Mouse (Mus musculus): ENCODE data around the gene Stil. TPM values are rescaled to one million over a fixed set of nuclear protein-coding genes. Genes with fewer than 3 reads are reported as not detected.

Gene Stil
- polyA plus RNA-seq, 1 experiment from 2014 or later: 15.7 TPM

DNA sequence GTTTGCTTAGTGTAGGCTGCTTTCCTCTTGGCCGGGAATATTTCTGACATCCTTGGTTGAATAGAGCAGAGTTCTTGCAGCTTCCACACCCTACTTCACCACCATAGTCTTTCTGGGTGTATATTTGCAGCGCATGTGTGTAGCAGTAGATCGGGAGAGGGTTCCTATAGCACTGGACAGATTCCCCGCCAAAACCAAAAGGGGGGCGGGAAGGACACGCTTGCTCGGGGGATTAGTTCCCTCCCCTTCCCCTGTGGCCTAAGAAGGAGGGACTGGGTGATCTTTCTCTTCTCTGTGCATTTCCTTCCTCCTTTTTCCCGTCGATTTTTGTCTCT lies 62.5 kb downstream of the Stil start:
- 0 out of 2 replicates have a peak, but pooled peaks have one; percentile 3 for ATAC-seq (ENCODE audit: low FRiP score, low read depth)
- Histone ChIP-seq H3K27me3 (peaks cover 96% of the 10 kb centered on the region), H3K27ac (replicated peaks) (peak overlapping the region; percentile 44), H3K4me3 (peak overlapping the region; percentile 51), H3K36me3 (no peaks in the 10 kb centered on the region), H3K9ac (replicated peaks) (peak overlapping the region; percentile 62; the same call in 1 of the 2 replicates), H3K9me3 (no peaks in the 10 kb centered on the region), H3K4me2 (replicated peaks) (peak overlapping the region; percentile 85), H3K4me1 (peaks cover 15% of the 10 kb centered on the region)
- 2% methylated on average over 9 of the region's 9 CpGs for WGBS

DNA sequence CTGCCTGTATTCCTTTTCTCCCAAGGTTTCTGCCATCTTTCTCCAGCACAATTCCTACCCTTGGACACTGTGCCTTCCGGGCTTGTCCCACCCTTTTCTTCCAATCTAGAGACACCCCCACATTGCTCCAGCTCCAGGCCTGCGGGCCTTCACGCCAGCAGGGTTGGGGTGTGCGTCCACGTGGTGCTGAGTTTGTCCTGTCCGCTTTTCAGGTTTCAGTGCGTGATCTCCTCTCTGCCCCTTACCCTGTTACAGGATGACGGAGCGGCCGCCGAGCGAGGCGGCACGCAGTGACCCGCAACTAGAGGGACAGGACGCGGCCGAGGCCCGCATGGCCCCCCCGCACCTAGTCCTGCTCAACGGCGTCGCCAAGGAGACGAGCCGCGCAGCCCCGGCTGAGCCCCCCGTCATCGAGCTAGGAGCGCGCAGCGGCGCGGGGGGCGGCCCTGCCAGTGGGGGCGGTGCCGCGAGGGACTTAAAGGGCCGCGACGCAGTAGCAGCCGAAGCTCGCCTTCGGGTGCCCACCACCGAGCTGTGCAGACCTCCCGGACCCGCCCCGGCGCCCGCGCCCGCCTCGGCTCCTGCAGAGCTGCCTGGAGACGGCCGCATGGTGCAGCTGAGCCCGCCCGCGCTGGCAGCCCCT lies 63.0 kb downstream of the Stil start:
- Histone ChIP-seq H3K27ac (replicated peaks) (peak overlapping the region; percentile 44), H3K4me2 (replicated peaks) (peak overlapping the region; percentile 85), H3K9me3 (no peaks in the 10 kb centered on the region), H3K4me3 (peak overlapping the region; percentile 51), H3K36me3 (no peaks in the 10 kb centered on the region), H3K4me1 (peaks cover 14% of the 10 kb centered on the region), H3K9ac (replicated peaks) (peak overlapping the region; percentile 62), H3K27me3 (peaks cover 94% of the 10 kb centered on the region)
- peak; percentile 84 for ATAC-seq (ENCODE audit: low FRiP score, low read depth)
- under 1% methylated on average over 56 of the region's 58 CpGs for WGBS

DNA sequence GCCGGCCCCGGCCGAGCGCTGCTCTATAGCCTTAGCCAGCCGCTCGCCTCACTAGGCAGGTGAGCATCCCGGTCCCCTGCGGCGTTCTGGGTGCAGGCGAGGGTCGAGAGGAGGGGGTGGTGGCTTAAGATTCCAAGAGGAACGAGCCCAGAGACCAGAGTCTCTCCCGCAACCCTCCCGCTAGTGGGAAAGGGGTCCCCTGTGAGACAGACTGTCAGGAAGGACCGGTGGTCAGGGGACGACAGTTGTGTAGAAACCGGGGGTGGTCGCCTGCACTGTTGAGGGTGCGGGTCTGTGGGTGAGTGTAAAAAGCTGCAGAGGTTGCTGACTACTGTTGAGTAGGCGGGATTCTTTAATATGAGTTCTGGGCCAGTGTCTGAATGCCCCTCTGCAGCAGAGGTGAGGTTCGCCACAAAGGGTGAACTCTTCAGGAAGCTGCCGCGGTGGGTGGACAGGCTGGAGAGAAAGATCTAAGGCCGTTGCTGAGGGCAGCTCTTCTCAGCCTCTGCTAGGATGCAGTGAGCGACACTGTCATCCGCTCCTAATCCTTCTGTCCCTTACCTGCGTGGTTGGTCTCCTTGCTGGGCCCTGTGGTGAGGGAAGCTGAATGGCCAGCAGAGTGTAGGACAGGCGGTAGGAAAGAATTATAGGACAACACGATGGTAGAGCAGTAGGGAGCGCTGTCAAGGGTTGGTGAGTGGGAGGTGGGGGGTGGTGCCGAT lies 63.7 kb downstream of the Stil start:
- Histone ChIP-seq H3K4me3 (peak overlapping the region; percentile 51), H3K9ac (replicated peaks) (peak overlapping the region; percentile 62), H3K27me3 (peaks cover 96% of the 10 kb centered on the region), H3K9me3 (no peaks in the 10 kb centered on the region), H3K27ac (replicated peaks) (peak overlapping the region; percentile 44; the same call in 1 of the 2 replicates), H3K4me1 (peaks cover 14% of the 10 kb centered on the region), H3K36me3 (no peaks in the 10 kb centered on the region), H3K4me2 (replicated peaks) (peak overlapping the region; percentile 85)
- WGBS: under 1% methylated on average over 30 of the region's 31 CpGs
- peak; percentile 0; the same call in 1 of the 2 replicates for ATAC-seq (ENCODE audit: low FRiP score, low read depth)

DNA sequence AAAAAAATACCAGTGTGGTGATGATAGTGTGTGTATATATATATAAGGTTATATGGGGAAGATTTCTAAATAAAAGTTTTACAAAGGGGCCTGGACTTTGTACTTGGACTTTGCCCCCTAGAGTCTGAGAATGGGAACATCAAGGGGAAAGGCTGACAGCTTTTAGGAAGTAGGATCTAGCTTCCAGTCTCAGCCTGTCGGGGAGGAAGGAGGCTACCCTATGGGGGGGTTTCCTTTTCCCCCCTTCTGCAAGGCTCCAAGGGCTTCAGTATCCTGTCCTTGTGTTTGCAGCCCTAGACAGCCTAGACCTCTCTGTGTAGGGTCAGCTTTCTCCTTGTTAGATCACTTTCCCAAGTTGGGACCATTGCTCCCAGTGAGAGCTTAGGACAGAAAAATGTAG lies 71.7 kb downstream of the Stil start:
- no peaks in the 10 kb centered on the region for H3K36me3 ChIP-seq
- H3K9ac ChIP-seq (replicated peaks): no peak overlapping the region
- H3K27ac ChIP-seq (replicated peaks): no peak overlapping the region
- H3K4me3 ChIP-seq: no peak overlapping the region
- ATAC-seq (ENCODE audit: low FRiP score, low read depth): no peak
- H3K4me2 ChIP-seq (replicated peaks): no peak overlapping the region
- H3K27me3 ChIP-seq: peaks cover 23% of the 10 kb centered on the region
- no peaks in the 10 kb centered on the region for H3K4me1 ChIP-seq
- WGBS: 36% methylated on average over 1 of the region's 1 CpGs
- H3K9me3 ChIP-seq: no peaks in the 10 kb centered on the region

DNA sequence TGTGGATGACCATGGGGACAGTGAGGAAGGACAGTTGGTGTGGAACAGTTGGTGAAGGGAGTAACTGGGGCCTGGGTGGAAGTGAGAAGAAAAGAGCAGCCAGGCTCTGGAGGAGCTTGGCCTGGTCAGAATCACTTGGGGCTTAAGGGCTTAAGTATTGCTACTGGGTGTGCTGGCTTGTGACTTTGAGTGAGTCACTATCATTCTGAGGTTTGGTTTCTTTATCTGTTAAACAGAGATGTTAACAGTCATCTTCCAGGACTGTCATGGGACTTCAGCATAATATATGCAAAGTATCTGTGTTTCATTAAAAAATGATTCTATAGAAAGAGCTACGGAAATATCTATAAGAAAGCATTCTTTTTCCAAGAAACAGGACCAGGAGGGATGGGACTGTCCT lies 74.8 kb downstream of the Stil start:
- WGBS: 88% methylated on average over 1 of the region's 1 CpGs
- peaks cover 9% of the 10 kb centered on the region; the same call in 1 of the 2 replicates for H3K27me3 ChIP-seq
- ATAC-seq (ENCODE audit: low FRiP score, low read depth): no peak
- H3K4me2 ChIP-seq (replicated peaks): no peak overlapping the region
- H3K4me3 ChIP-seq: no peak overlapping the region
- no peak overlapping the region for H3K27ac ChIP-seq (replicated peaks)
- no peaks in the 10 kb centered on the region for H3K9me3 ChIP-seq
- H3K36me3 ChIP-seq: no peaks in the 10 kb centered on the region
- H3K9ac ChIP-seq (replicated peaks): no peak overlapping the region
- peaks cover 16% of the 10 kb centered on the region for H3K4me1 ChIP-seq

DNA sequence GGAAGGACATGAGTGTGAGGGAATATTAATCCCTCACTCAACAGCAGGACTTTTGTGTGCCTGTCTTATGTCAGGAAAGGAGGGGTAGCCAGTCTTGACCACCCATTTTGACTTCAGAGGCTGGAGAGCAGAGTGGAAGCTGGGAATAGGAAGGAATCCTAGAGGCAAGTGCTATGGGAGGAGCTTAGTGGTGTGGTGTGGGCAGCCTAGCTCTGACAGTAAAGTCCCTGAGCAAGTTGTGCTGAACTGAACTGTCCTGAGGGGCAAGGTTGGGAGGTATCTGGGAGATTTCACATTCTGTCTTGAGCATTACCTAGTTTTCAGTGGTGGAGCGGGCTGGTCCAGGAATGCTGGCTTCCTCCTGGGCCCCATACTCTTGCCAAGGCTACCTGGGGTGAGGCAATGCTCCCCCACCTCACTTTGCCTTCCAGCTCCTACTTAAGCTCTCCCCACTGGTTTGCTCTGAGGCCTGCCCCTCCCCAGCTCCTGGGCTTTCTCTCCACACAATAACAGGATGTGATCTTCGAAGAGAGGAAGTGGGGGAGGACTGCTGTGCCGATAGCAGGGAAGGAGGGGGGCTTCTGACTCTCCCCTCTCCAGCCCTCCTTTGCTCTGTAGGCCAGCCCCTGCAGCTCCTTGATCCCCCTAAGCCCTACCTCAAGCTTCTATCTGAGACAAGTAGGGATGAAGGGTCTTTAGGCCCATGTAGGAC lies 75.4 kb downstream of the Stil start:
- Histone ChIP-seq H3K4me2 (replicated peaks) (no peak overlapping the region), H3K9me3 (no peaks in the 10 kb centered on the region), H3K36me3 (no peaks in the 10 kb centered on the region), H3K4me3 (no peak overlapping the region), H3K27ac (replicated peaks) (no peak overlapping the region), H3K27me3 (peaks cover 9% of the 10 kb centered on the region; the same call in 1 of the 2 replicates), H3K9ac (replicated peaks) (no peak overlapping the region), H3K4me1 (peaks cover 20% of the 10 kb centered on the region)
- 41% methylated on average over 3 of the region's 3 CpGs for WGBS
- no peak for ATAC-seq (ENCODE audit: low FRiP score, low read depth)

DNA sequence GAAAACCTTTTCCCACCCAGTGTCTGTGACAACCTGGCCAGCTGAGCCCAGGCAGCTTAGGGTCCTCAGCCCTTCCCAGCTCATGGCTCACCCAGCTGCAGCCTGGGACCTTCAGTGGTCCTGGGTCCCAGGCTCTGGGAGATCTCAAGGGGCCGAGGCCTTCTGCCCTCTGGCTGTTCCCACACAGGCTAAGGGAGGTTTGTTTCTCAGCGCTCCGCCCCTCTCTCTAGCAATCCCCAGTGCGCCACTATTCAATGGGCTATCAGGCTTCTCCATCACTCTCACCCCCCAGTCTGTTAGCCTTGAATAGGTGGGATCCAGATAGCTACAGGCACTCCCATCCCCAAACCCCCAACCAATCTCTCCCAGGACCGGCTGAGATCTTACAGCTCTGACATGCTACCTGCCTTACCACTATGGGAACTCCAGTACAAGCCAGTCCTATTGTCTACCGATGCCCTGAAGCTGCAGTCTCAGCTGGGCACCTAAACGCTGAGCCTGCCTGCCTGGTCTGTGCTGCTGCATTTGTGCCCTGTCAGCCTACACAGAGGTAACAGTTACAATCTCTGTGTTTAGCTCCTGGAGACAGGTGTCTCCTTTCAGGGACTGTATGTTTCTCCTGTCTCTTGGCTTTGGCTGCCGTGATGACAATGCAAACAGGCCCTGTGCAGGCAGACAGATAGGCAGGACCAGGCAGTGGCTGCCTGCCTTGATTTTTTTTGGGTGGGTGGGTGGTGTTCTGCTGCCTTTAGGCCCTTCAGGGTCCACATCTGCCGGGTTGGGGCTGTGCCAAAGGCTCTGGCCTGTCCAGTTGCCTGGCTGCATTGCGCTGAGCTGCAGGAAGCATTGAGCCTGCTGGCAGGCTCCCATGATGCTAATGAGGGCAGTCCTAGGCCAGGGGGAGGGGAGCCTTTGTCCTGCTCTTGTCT lies 79.2 kb downstream of the Stil start:
- H3K4me1 ChIP-seq: peaks cover 20% of the 10 kb centered on the region
- H3K27ac ChIP-seq (replicated peaks): peak overlapping the region; percentile 81
- no peak overlapping the region for H3K4me3 ChIP-seq
- H3K9me3 ChIP-seq: no peaks in the 10 kb centered on the region
- peak overlapping the region; percentile 29 for H3K4me2 ChIP-seq (replicated peaks)
- 12% methylated on average over 10 of the region's 10 CpGs for WGBS
- peaks cover 18% of the 10 kb centered on the region; the same call in 1 of the 2 replicates for H3K27me3 ChIP-seq
- peak; percentile 91 for ATAC-seq (ENCODE audit: low FRiP score, low read depth)
- peak overlapping the region; percentile 37; the same call in 1 of the 2 replicates for H3K9ac ChIP-seq (replicated peaks)
- no peaks in the 10 kb centered on the region for H3K36me3 ChIP-seq

DNA sequence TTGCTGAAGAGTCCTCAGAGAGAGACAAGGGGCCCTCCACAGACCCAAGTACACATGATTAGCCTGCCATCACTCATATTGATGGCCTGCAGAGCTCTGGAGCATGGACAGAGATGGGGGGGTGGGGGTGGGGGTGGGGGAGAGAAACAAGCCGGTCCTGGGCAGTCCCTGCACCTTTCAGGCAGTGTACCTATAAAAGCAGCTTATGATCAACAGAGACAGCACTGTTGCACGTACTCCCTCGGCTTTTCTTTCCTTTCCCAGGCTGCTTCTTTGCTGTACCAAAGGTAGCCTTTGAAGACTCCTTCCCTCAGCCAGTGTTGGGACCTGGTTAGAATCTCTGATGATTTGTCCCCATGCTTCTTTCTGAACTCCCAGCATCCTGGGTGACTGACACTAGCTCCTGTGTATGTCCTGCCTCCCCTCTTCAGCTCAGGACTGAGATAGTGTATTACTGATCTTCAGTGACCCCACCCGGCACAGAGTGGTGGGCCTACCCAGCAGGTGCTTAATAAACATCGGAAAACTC lies 79.9 kb downstream of the Stil start:
- Histone ChIP-seq H3K27ac (replicated peaks) (peak overlapping the region; percentile 81), H3K9ac (replicated peaks) (0 out of 2 replicates have a peak overlapping the region, but pooled peaks have one; percentile 34), H3K9me3 (no peaks in the 10 kb centered on the region), H3K27me3 (peaks cover 18% of the 10 kb centered on the region; the same call in 1 of the 2 replicates), H3K4me3 (no peak overlapping the region), H3K4me2 (replicated peaks) (peak overlapping the region; percentile 29), H3K36me3 (no peaks in the 10 kb centered on the region), H3K4me1 (peaks cover 20% of the 10 kb centered on the region)
- WGBS: 12% methylated on average over 5 of the region's 5 CpGs
- ATAC-seq (ENCODE audit: low FRiP score, low read depth): peak; percentile 24

DNA sequence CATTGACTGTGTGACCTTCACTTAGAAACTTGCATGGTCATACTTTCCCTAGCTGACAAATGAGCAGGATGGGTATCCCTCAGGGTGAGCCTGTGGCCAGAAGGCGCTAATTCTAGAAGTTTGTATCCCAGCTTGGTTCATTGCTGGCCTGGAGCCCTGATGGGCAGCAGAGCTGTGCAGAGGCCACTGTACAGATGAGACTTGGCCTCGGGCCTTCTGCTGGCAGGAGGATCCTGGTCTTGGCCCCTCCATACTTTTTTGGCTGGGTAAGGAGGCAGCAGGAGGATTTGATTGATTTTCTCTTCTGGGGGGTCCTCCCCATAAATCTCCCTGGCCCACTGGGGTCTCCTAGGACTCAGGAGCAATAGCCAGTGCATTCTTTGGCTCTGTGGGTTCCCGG lies 83.1 kb downstream of the Stil start:
- H3K4me1 ChIP-seq: peaks cover 20% of the 10 kb centered on the region
- H3K36me3 ChIP-seq: no peaks in the 10 kb centered on the region
- peaks cover 30% of the 10 kb centered on the region for H3K27me3 ChIP-seq
- WGBS: 88% methylated on average over 3 of the region's 3 CpGs
- H3K9ac ChIP-seq (replicated peaks): no peak overlapping the region
- ATAC-seq (ENCODE audit: low FRiP score, low read depth): no peak
- no peak overlapping the region for H3K4me3 ChIP-seq
- H3K27ac ChIP-seq (replicated peaks): no peak overlapping the region
- H3K4me2 ChIP-seq (replicated peaks): no peak overlapping the region
- H3K9me3 ChIP-seq: no peaks in the 10 kb centered on the region

DNA sequence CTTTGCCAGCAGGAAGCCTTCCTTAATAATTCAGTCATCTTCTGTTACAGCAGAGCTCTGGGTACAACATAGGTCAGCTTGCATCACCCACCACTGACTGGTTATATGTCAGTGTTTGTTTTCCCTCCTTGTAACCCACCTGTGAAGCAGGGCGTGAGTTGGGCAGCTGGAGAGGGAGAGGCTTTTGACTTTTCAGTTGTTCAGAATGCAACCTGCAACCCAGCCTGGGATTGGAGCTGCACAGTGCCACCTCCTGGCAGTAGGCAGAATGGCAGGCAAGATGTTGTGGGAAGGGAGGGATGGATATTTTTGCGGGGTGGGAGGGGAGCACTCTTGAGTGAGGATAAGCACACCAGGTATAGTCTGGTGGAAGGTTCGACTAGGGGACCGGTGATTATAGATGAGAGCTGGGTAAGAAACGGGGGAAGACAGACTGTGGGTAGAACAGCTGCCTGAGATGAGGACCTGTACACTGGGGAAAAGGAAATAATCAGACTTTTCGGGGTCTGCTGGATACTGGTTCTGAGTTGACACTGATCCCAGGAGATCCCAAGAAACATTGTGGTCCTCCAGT lies 85.7 kb downstream of the Stil start:
- H3K27ac ChIP-seq (replicated peaks): no peak overlapping the region
- no peak overlapping the region for H3K4me2 ChIP-seq (replicated peaks)
- H3K27me3 ChIP-seq: peaks cover 39% of the 10 kb centered on the region
- no peaks in the 10 kb centered on the region for H3K36me3 ChIP-seq
- no peaks in the 10 kb centered on the region for H3K9me3 ChIP-seq
- H3K4me3 ChIP-seq: no peak overlapping the region
- WGBS: 24% methylated on average over 6 of the region's 6 CpGs
- peak; percentile 41; the same call in 1 of the 2 replicates for ATAC-seq (ENCODE audit: low FRiP score, low read depth)
- H3K9ac ChIP-seq (replicated peaks): no peak overlapping the region
- H3K4me1 ChIP-seq: no peaks in the 10 kb centered on the region

DNA sequence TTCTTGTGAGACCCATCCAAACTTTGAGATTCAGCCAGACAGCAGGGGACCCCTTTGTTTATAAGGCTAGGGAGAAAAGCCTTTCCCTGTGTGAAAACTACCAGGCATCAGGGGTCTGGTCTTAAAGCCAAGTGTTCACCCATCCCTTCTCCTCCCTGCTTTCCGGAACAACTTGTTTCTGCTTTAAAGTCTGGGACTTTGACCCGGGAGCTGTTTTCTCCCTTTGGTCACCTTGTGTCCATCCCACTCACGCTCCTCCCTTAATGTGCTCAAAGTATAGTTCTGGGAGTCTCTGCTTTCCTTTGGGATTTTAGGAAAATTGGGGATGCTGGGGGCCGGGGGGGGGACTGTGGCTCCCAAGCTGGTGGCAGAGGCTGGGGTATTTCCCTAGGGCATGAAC lies 86.3 kb downstream of the Stil start:
- H3K4me2 ChIP-seq (replicated peaks): no peak overlapping the region
- no peak overlapping the region for H3K9ac ChIP-seq (replicated peaks)
- WGBS: 64% methylated on average over 4 of the region's 4 CpGs
- no peak for ATAC-seq (ENCODE audit: low FRiP score, low read depth)
- no peak overlapping the region for H3K4me3 ChIP-seq
- no peaks in the 10 kb centered on the region for H3K4me1 ChIP-seq
- H3K9me3 ChIP-seq: no peaks in the 10 kb centered on the region
- H3K36me3 ChIP-seq: no peaks in the 10 kb centered on the region
- peaks cover 39% of the 10 kb centered on the region for H3K27me3 ChIP-seq
- H3K27ac ChIP-seq (replicated peaks): no peak overlapping the region

Measured in midbrain, embryonic 12.5 days (tissue).